Mouse (Mus musculus) CD4-positive, CD25-positive, alpha-beta regulatory T cell, adult 2 months (primary cell): Measurements from ENCODE around the gene Bax.

Source experiments
- DNase-seq: peaks from one replicate; pipeline ENCODE4 v3.0.0-alpha.2; 2012; ENCODE audit warnings: low read depth, low spot score

The Bax gene

DNA sequence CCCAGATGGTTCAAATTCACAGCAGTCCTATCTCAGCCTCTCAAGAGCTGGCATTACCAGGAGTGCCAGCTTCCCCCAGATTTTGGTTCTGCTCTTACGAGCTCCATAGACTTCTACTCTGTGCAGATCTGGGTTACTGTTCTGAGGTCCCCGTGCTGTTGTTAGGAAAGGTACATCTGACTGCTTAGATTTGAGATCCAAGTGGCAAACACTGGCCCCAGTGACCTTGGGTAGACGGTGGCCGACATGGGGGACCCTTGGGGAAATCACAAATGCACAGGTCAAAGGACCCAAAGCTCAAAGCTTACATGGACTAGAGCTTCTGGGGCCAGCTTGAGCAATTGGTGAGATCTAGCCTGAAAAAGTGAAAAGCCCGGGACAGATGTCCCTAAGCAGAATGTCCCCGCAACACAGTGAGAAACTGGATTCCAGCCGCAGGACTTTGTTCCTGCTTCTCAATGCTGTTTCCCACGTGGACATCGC is 9.9 kb downstream of the Bax start:
- DNase-seq = no peak

DNA sequence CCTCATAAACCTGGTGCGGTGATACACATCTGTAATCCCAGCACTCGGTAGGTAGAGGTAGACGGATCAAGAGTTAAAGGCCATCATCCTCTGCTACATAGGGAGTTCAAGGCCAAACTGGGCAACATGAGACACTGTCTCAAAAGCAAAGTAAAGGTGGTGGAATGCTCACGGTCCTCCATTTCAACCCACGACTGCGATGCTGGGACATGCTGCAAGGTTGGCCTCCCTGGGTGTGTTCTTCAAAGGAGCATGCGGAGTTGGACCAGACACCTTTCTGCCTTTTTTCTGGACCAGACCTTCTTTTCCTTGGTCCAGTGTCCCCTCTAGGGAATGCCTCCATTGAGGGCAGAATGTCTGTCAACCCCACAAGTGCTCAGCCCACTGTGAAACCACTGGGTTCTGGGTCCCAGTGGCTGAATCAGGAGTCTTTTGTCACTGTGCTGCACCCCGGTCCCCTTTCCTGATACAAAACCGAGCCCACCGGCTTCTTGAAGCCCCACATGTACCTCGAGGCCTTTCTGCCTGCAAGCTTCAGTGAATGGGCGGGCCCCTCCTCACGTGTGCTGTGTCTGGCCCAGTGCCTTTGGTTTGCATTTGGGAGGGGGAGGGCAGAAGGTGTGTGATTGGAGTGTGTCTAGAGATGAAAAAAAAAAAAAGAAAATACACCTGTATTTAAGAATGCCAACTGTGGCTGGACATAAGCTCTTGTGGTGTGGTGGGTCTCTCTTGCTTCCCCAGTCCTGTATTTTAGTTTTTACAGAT is 10.6 kb downstream of the Bax start:
- no peak for DNase-seq

DNA sequence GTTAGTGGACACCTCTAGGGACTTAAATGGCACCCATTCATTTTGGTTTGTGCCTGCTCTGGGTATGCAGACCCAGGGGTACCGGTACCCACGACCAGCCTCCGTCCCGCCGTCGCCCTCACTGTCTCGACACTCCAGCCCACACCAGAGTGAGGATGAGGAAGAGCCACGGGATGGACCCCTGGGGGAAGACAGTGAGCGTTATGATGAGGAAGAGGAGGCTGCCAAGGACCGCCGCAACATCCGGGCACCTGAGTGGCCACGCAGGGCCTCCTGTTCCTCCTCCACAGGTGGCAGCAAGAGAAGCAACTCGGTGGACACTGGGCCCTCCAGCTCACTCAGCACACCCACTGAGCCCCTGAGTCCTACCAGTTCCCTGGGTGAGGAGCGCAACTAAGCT is 11.7 kb downstream of the Bax start:
- no peak for DNase-seq

DNA sequence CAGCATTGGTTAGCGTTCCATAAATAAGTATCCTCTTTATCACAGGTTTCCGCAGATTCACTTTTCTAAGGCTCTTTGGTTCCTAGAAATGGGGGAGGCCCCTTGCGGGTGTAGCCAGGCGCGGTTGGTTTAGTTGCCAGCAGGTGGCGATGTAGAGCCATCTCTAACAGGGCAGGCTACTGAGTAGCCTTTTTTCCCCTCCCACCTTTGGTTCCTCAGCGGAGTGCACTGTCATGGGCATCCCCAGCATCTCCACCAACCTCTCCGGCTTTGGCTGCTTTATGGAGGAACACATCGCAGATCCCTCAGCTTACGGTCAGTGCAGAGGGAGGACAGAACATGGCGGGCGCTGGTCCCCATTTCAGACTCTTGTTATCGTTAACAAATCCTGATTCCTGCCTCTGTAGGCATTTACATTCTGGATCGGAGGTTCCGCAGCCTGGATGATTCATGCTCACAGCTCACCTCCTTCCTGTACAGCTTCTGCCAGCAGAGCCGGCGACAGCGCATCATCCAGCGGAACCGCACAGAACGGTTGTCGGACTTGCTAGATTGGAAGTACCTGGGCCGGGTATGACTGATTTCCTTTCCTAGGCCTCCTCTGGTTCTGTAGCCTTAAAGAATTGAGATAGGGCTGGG is 15.2 kb downstream of the Bax start:
- peak; percentile 93 for DNase-seq

DNA sequence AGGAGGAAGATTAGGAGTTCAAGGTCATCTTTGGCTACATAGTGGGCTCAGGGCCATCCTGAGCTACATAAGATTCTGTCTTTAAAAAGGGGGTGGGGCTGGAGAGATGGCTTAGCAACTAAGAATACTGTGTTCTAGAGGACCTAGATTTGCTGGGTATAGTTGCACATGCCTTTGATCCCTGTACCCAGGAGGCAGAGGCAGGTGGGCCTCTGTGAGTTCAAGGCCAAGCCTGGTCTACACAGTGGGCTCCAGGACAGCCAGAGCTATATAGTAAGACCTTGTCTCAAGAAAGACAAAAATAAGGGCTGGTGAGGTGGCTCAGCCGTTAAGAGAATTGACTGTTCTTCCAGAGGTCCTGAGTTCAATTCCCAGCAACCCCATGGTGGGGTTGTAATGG is 16.7 kb downstream of the Bax start:
- DNase-seq = no peak

DNA sequence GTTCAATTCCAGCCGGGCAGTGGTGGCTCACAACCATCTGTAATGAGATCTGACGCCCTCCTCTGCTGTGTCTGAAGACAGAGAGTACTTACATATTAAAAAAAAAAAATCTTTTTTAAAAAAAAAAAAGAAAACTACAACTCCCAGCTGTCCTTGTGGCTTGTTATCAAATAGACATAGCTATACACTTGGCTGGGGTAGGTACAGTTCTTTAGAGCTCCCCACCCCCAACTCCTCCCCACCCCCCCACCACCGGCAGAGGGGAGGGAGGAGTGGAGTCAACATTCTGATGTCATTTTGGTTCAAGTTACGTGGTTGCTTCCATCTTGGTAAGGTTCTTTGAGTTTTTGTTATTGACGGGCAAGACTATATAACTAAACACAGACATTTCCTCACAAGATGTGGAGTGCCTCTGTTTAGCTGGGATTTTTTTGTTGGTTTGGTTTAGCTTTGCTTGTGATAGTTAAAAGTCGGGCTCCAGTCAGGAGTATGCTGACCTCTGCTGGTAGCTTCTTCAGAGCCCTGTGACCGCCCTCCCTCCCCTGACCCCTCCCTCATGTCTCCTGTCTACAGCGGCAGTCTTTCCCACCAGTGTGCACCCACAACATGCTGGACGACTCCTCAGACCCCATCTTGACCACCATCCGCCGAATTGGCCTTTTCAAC is 19.2 kb downstream of the Bax start:
- DNase-seq = peak; percentile 72

- DNase-seq = no peak
Measured at GRCm38 (mm10) chr7:45446589-45446988, 20.1 kb downstream of the Bax start.

DNA sequence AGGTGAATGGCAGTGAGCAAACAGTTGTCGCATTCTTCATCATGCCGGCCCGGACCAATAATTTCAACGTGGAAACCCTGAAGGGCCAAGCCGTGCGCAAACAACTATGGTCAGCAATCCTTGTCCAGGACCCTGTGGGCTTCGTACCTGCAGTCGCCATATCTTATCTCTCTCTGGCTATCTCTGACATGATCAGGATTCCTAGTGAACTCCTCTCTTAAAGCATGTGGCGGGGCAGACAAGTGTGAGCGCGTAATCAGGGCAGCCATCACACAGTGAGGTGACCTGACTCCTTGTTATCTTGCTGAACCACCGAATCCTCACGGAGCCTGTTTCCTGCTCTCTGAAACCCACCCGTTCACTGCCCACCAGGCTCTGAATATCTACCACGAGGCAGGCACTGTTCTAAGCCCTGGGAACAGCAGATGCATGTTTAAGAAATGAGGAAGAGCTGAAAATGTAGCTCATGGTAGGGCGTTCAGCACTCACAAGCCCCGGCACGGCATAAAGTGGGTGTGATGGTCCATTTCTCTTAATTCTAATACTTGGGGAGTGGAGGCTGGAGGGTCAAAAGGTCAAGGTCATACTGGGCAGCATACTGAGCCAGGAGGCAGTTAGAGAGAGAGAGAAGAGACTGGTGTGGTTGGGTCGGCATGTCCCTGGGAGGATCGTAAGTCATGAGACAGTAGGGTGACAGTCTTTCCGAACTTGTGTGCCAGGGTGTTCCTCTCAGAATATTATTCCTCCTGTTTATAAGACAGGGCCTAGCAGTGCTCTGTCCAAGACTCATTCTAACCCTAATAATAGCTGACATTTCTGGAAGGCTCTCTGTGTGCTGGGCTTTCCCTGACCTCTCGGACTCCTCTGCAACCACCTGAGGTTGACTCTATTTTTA is 22.9 kb downstream of the Bax start:
- no peak for DNase-seq

GRCm38 (mm10) chr7:45437521-45438276 is 29.0 kb downstream of the Bax start, which contains the start of gene Ruvbl2:
Gene Ruvbl2, minus strand, starts transcription at chr7:45438096.
- DNase-seq = no peak

DNA sequence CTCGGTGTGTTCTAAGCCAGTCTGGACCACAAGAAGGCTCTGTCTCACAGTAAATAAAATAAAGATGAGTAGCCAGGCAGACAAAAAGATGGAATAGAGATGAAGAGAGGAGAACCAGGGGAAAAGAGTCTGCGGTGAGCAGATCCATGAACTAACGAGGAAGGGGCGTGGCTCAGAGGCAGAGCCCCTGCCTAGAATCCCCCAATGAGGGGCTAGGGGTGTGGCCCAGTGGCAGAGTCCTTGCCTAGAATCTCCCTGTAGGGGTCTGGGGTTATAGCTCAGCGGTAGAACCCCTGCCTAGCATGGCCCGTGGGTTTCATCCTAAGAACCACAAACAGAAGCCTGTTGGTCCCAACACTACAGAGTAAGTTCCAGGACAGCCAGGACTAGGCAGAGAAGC is 29.7 kb downstream of the Bax start:
- DNase-seq = no peak

GRCm38 (mm10) chr7:45436444-45436843 is 30.3 kb downstream of the Bax start:
- no peak for DNase-seq

GRCm38 (mm10) chr7:45435038-45435437 is 31.7 kb downstream of the Bax start:
- no peak for DNase-seq

- peak; percentile 100 for DNase-seq
Measured at GRCm38 (mm10) chr7:45434203-45435015, 32.3 kb downstream of the Bax start, which contains the start of gene Gys1. Gene Gys1, plus strand, starts transcription at chr7:45434844.

DNA sequence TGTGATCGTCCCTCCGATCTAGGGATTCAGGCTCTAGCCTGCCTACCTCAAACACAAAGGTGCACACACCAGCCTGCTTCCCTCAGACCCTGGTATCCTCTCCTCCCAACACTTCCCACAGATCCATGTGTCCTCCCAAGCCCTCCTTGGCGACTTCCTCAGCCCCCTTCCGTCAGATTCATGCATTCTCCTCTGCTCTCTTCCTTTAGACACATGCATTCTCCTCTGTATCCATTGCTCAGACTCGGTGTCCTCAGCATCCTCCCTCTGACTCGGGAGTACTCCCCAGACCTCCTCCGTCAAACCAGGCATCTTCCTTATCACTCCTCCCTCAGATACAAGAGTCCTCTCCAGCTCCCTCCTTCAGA is 32.9 kb downstream of the Bax start:
- DNase-seq = no peak

GRCm38 (mm10) chr7:45426556-45426955 is 40.1 kb downstream of the Bax start:
- DNase-seq = no peak

DNA sequence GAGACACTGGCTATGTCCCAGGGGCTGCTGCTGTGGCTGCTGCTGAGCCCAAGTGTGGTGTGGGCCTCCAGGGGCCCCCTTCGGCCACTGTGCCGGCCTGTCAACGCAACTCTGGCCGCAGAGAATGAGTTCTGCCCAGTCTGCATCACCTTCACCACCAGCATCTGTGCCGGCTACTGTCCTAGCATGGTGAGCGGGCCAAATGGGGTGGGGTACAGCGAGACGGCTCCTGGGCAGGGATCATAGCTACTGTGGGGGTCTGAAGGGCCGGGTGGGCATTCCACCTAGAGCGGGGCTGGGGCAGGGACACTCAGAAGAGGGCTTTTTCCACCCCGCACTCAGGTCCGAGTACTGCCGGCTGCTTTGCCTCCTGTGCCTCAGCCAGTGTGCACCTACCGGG is 45.5 kb downstream of the Bax start:
- no peak for DNase-seq

- DNase-seq = no peak
Measured at GRCm38 (mm10) chr7:45420615-45420919, 46.1 kb downstream of the Bax start, which contains the start of gene Lhb. Gene Lhb, plus strand, starts transcription at chr7:45420820.

DNA sequence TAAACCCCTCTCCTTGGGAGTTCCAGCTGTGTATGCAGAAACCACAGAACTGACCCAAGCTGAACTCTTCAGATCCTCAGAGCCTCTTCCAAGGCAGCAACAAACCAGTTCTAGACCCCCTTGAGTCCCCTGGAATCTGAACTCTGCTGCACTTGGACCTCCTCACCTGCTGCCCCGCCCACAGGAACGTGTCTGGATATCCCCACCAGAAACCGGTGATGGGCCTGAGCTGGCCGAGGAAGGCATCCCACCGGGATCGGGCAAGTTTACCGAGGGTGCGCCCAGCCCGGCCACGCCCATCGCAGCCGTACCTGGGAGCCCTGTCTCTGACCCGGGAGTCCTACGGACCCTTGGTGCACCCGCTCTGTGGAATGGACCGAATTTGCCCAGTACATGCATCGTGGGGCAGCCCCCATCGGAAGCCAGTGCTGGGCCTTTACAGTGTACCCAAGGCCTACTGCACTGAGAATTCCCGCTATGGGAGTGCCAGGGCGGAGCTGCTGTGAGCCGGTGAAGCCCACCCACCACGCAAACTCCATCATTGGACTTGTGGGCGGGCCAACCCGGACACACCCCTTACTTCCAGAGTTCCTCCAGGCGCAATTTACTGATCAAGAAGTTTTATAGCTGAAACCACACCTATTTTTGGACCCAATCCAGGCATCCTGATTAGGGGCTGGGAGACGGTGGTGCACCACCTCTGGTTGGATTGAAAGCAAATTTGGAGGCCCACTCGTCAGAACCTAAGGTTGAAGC is 46.7 kb downstream of the Bax start:
- no peak for DNase-seq

- no peak for DNase-seq
Measured at GRCm38 (mm10) chr7:45417962-45418492, 48.7 kb downstream of the Bax start.
